Mouse (Mus musculus) spleen, postnatal 10 days (tissue): Measurements from ENCODE around the gene Mcfd2.
"Not testable (repeated sequence)": the region's sequence is repeated elsewhere in the genome, so short reads cannot be mapped to it uniquely, and the experiment has no call there.

ENCODE experiments used
- DNase-seq, 2 experiments: peaks; one replicate each; pipeline ENCODE4 v3.0.0; 2021 to 2022; ENCODE audit warnings: low spot score in 2 of 2

Mcfd2 gene

DNA sequence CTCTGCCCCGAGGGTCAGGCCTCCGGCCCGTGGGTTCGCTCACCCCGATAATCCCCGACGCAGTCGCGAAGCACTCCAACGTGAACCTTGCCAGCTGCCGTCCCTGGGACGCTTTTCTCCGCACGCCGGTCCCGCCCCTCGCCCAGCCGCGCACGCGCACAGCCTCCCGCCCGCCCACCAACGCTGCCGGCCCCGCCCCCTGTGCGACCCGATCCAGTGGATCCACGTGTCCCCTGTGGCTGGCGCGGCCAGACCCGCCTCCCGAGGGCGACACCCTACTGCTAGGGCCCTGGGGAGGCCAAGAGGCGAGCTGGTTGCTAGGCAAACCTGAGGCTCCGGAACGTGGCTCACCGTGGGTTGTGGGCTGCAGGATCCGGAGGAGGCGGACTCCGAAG lies at the start of gene Mcfd2:
Mcfd2 (minus strand) TSS at position 144 of the 395 bp plus-strand sequence.
- peak; percentile 83 to 96 for DNase-seq

DNA sequence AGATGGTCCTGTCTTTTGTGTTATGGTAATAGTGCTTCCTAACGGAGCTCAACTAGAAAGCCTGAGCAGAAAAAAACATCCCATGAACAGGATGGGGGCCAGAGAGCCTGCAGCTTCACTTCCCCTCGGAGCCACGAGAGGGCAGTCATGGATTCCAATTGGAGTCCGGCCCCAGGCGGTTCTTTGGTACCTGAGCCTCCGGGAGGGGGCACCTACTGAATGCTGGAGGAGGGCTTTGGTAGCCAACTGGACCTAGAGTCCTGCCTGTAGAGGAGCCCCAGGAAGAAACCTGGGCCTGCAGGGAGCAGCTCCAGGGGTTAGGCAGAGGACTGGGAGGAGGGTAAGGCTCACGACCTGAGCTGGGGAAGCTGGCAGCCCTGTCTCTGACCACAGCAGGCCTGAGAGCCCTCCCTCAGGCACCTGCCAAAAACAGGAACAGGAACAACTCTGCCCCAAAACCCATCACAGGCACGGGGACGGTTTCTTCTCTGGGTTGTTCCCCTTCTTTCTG lies 49.3 kb upstream of the Mcfd2 start:
- peak; percentile 83 to 93 for DNase-seq

GRCm38 (mm10) chr17:87314530-87314946 lies 48.8 kb upstream of the Mcfd2 start:
- peak in 1 of 2 experiments; percentile 69 for DNase-seq

DNA sequence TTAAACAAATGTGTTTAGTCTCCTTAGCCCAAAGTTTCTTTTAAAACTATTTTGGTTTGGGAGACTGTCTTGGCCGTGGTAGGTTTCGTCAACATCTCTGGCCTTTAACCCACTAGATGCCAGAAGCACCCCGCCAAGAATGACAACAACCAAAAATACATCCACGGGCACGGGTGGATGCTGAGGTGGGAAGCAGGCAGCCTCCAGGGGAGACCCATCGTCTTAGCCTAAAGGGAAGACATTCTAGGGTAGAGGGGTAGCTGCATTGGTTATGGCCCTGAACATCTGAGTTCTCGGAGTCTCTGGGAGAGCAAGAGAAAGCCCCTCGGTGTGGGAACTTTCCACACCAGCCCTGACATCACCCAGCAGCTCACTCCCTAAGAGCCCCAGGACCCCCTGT lies 48.4 kb upstream of the Mcfd2 start:
- no peak for DNase-seq

DNA sequence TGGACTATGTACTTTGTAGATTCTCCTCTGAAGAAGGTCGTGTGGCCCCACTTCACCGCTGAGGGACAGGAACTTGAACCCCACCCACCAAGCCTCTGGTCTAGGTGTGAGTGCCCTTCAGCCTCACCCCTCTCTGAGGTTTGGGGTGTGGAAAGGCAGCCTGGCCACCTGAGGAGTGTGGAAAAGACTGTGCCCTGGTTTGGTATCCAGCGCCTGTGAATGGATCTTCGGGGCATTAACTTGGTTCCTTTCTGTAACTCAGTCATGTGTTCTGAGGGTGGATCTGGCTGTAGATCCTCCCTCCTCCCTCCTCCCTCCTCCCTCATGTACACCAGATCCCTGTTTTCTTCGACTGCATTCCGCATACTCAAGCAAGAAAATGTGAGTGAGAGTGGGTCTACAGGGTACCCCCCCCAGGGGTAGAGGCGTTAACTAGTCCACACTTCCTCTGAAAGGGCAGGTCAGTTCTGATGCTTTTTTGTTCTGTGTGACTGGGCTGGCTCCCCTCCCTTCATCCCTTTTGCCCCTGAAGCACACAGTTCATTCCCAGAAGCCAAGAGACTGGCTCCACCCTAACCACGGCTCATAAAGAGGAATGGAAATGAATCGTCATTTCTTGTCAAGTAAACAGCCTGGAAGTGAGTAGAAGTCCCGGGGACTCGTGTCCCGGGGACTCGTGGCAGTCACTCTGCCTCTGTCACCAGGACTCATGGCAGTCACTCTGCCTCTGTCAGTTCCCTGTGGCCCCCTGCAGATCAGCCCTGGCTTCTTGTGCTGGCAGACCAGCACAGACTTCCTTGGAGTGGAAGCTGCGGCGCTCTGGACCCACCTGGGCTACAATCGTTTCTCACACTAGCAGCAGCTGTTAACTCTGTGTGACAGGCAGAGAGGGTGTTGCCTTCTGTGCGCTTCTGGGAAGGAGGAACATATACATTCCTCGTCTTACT lies 47.5 kb upstream of the Mcfd2 start:
- DNase-seq = no peak

GRCm38 (mm10) chr17:87312351-87312750 lies 46.6 kb upstream of the Mcfd2 start:
- no peak for DNase-seq

DNA sequence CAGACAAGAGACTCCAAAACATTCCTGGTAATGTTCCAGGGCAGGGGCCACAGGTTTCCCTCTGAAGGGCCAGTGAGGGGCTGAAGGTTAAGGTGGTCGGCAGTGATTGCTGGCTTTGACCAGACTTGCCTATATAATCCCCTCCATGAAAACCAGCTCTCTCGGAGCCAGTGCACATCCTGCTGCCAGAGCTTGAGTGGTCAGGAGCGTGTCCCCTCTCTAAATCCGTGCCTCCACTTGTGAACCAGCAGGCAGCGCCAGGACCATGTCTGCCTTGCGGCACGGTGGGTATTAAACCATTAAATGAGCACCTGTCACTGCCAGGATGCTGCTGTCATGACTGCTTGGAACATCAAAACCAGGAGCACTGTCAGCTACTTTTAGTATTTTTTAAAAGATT lies 44.8 kb upstream of the Mcfd2 start:
- no peak for DNase-seq

DNA sequence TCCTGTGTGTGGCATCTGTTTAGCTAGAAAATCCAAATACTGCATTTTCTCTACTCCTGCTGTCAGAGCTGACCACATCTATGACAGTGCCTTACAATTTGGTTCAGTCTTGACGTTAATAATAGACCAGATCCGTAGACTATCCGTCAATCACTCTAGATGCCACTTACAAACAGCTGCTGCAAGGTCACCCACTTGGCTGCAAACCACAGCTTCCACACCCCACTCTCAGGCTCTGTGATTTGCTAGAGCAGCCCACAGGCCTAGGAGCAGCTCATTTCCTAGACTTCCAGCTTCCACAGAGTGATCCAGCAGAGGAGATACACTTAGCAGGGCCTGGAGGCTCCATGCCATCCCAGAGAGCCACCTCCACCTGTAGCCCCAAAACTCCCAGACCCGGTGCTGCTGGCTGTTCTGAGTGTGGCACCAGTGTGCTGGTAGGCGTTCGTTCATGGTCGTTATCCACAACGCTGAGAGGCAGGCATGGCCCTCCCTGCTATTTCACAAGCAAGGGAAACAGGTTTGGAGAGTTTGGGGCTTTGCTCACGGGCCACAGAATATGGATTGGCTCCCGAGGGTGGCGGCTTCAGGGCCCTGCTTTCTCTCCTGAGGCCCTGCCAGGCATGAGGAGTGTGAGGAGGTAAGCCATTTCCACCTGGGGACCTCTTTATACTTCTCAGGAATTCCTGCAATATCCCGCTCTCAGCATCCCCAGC lies 43.5 kb upstream of the Mcfd2 start:
- no peak for DNase-seq

- DNase-seq = no peak
These were observed 41.0 kb upstream of the Mcfd2 start for GRCm38 (mm10) chr17:87306746-87307145.

DNA sequence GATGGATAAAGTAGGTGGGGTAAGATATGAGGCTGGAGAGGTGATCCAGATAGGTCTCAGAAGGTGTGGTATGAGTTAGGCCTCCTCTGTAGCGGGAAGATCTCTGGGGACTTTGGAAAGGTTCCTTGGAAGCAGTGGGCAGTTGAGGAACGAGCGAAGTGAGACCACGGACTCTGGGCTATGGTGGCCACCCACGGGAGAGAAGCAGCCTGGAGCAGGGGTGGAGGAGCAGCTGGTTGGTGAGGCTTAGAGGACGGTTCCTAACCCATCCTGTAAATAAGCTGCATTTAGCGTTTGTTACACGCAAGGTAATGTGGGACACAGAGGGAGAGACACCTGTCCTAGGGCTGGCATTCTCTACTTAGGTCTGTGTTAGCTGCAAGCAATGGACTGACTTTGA lies 39.3 kb upstream of the Mcfd2 start:
- no peak for DNase-seq

DNA sequence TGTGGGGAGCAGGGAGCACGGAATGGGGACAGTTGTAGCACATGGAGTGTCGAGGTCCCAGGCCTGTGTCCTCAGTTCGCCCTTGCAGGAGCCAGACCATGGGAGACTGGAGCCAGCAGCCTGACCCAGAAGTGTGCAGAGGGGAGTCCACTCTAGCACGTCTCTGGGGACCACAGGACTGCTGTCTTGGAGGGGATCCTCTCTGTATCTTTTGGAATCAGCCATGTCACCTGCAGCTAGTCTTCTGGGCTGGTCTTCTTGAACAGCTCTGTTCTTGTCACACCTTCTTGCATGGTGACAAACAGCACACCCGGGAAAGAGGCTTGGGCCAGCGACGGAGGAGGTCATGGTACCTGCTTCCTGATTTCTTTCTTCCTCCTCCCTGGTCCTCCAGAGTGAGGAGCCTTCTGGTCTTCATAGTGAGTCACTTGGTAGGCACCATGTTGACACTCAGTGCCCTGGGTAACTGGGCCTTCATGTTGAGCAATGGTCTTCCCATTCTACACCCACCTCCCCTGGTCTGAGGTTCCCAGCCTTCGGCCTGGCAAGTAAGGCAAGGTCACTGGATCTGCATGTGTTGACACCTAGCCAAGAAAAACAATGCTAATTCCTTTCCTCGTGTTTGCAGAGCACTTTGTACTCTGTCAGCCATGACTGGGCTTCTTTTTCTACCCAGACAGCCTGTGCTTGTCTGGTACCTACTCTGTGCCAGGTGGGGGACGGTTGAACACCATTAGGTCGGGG lies 38.6 kb upstream of the Mcfd2 start:
- DNase-seq = no peak

GRCm38 (mm10) chr17:87302014-87302794 lies 36.5 kb upstream of the Mcfd2 start:
- no peak for DNase-seq

- not testable (repeated sequence) for DNase-seq
These were observed 35.9 kb upstream of the Mcfd2 start for GRCm38 (mm10) chr17:87301607-87302006.

DNA sequence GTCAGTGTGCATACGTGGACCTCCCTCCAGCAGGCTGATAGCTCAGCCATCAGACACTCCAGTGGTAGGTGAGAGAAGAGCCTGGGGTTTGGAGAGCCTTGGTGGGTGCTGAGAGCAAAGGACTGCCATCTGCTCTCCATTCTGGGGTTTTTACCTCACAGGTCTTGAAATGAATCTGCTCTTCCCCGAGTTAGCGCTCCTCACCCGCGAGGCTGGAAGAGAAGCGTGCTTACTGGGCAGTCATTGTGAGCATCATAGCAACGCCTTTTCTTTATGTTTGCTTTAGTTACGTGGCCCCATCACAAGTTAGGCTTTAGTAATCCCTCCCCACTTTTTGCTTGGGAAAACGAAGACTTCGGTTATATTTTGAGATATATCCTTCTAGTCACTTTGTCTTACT lies 34.6 kb upstream of the Mcfd2 start:
- DNase-seq = no peak

- DNase-seq = peak in 1 of 2 experiments; percentile 51
These were observed 33.2 kb upstream of the Mcfd2 start for GRCm38 (mm10) chr17:87298944-87299343.

DNA sequence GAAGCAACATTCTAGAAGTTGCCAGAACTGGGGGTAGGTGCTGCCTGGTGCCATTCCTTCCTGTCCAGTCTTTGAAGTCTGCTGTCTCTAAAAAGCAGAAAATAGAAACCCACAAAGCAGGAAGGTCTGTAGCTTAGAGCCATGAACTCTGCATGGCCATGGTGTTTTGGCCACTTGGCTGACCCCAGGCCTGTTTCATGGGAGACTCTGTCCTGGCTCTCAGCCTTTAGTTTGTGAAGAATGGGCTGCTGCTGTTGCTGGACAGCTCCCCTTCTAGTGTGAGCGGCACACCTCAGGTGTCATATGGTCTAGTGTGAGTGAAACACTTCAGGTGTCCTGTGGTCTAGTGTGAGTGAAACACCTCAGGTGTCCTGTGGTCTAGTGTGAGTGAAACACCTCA lies 31.0 kb upstream of the Mcfd2 start:
- not testable (repeated sequence) for DNase-seq

- DNase-seq = no peak
These were observed 30.0 kb upstream of the Mcfd2 start for GRCm38 (mm10) chr17:87295738-87296137.

GRCm38 (mm10) chr17:87293125-87293524 lies 27.4 kb upstream of the Mcfd2 start:
- DNase-seq = no peak

- DNase-seq = no peak
These were observed 26.0 kb upstream of the Mcfd2 start for GRCm38 (mm10) chr17:87291782-87292181.

DNA sequence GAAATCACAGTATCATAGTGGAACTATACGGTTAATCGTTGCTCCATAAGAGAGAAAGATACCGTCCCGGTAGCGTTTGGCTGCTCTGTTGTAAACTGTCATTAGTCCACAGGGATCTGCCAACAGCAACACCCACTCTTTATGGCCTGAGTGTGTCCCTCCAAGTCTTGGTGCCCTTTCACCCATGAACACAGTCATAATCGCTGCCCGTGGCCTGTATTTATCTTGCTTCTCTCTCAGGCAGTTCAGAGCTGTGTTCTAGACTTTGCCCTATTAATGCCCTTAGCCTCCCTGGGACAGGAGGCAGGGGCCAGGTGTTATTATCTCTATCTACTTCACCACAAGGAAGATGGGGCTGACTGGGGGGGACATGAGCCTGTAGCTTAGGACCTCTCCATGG lies 25.3 kb upstream of the Mcfd2 start:
- DNase-seq = no peak

GRCm38 (mm10) chr17:87289367-87289766 lies 23.6 kb upstream of the Mcfd2 start:
- DNase-seq = no peak
